Mouse (Mus musculus) liver (tissue): Measurements from ENCODE around the gene Zfp92.
A peak's percentile ranks its signal among the peaks of the same experiment; 100 is the strongest.

Experiments
- DNase-seq: peaks from one replicate; pipeline ENCODE4 v3.0.0-alpha.2; 2020; ENCODE audit warnings: mixed read lengths

The Zfp92 gene

GRCm38 (mm10) chrX:73475658-73476256, 64.9 kb downstream of the Zfp92 start:
- no peak for DNase-seq

DNA sequence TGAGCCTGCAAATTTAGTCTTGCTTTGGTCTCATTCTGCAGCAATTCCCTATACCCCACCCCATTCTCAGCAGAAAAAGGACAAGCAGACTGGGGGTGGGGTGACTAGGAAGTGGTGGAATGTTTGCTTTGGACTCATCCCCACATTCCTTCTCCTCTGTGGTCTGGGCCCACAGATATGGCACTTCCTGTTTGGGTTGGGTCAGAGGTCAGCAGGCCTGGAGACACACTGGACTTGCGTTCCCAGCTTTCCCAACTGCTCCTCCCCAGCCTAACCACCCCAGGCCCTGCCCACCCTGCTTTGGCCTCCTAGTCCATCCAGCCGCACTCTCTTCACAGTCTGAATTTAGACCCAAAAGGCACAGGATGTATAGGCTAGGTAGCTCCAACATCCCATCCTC, 65.7 kb downstream of the Zfp92 start:
- peak; percentile 46 for DNase-seq

DNA sequence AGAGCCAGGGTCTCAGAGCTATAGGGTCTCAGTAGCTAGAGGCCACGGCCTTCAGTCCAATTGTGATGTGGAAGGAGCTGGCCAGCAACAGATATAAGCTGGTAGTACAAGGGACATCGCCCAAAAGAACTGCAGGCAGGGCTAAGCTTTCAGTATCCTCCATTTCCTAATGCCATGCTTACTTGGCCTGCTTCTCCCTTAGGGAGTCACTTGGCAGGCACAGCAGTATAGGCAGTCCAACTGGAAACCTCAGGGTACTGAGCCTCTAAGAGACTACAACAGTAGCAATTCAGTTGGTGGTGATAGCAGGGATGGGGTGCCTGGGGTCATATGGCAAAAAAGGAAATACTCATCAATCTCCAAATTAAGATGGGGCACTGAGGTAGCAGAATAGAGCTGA, 66.6 kb downstream of the Zfp92 start:
- no peak for DNase-seq
